Comparison of ENCODE assay signal across 8 mouse cellular contexts in genomic region chr10:13983631-13984030, GRCm38 (mm10). TPM values are rescaled to one million over a fixed set of nuclear protein-coding genes. Genes with fewer than 3 reads are reported as not detected.
DNase-seq lines count a peak whose midpoint lies in the region; ATAC-seq and TF ChIP-seq lines count a peak whose summit lies in the region.

No protein-coding gene starts in this region.

- H3K4me1 ChIP-seq in intestine, postnatal 0 days (replicated peaks; ENCODE audit: control insufficient read depth, insufficient read depth, low read length) = 0 out of 2 replicates have a peak, but pooled peaks cover 4% of the 10 kb centered on the region

- intact Hi-C loops in gastrocnemius, postnatal 36 days (cut with DNase I) = no loop called here

- no peak for TF ChIP-seq CTCF in intestine, postnatal 0 days (IDR thresholded peaks at IDR 0.05; ENCODE audit: low read depth)

- peak overlapping the region; percentile 54; the same call in 1 of the 2 replicates for H3K4me3 ChIP-seq in intestine, postnatal 0 days (ENCODE audit: low read depth, low read length)

- peak; percentile 47 for DNase-seq in urinary bladder, postnatal 14 days (ENCODE audit: low spot score)
- no peak for DNase-seq in urinary bladder, postnatal 25 days (ENCODE audit: low spot score)
- peak; percentile 61 to 66 for DNase-seq in heart, adult 18-20 months
- DNase-seq in lung, postnatal 25 days (ENCODE audit: low spot score) = peak; percentile 43
- DNase-seq in retina, postnatal 1 day = peak; percentile 49
- DNase-seq in right cerebral cortex, adult 2 months (ENCODE audit: low spot score in 2 of 2) = no peak
- DNase-seq in gastrocnemius, postnatal 36 days = no peak

- peak overlapping the region; percentile 84 for H3K4me2 ChIP-seq in intestine, postnatal 0 days (replicated peaks; ENCODE audit: low read depth)

- H3K36me3 ChIP-seq in intestine, postnatal 0 days (ENCODE audit: control insufficient read depth, insufficient read depth) = no peaks in the 10 kb centered on the region

- H3K9me3 ChIP-seq in intestine, postnatal 0 days (ENCODE audit: control insufficient read depth) = no peaks in the 10 kb centered on the region

- H3K27me3 ChIP-seq in intestine, postnatal 0 days (replicated peaks; ENCODE audit: control insufficient read depth, insufficient read depth, low read length) = no peaks in the 10 kb centered on the region

- peak overlapping the region; percentile 99 for H3K27ac ChIP-seq in intestine, postnatal 0 days (ENCODE audit: low read depth, low read length)

- ATAC-seq in intestine, postnatal 0 days = peak; percentile 53

- no peak overlapping the region for H3K9ac ChIP-seq in intestine, postnatal 0 days (ENCODE audit: low read depth, low read length)

- WGBS in intestine, postnatal 0 days = 8% methylated on average over 12 of the region's 12 CpGs

RNA-seq across cellular contexts. Expression of gene Hivep2, which starts 17.8 kb away (rescaled TPM):
- 10 to 100 TPM; 18.4 to 18.8 TPM for total RNA-seq in heart, adult 18-20 months (2021)
- polyA plus RNA-seq in intestine, postnatal 0 days (2015; fragmentation: Nextera tagmentation; extraction: Ambion mirVana) = 3.5 and 3.8 TPM in 2 replicates
- total RNA-seq in gastrocnemius, postnatal 36 days (2021) = 10 to 100 TPM; 43.4 to 46.6 TPM

Comparison
In these comparisons a context has a peak if more than half of its experiments do, and no peak if none do; other contexts are left out.
1. DNase-seq: peak in urinary bladder, postnatal 14 days (single experiment), heart, adult 18-20 months (2 of 2), lung, postnatal 25 days (single experiment) and retina, postnatal 1 day (single experiment); none in urinary bladder, postnatal 25 days (single experiment), right cerebral cortex, adult 2 months (0 of 2) and gastrocnemius, postnatal 36 days (0 of 2).